Mouse (Mus musculus) naive thymus-derived CD4-positive, alpha-beta T cell, adult 2 months (primary cell): ENCODE results near the gene Gnptab.
"Not testable (repeated sequence)": the region's sequence is repeated elsewhere in the genome, so short reads cannot be mapped to it uniquely, and the experiment has no call there.

ENCODE experiments used
- DNase-seq: peaks from one replicate; pipeline ENCODE4 v3.0.0-alpha.2; 2011; ENCODE audit warnings: low read depth

The Gnptab gene

DNA sequence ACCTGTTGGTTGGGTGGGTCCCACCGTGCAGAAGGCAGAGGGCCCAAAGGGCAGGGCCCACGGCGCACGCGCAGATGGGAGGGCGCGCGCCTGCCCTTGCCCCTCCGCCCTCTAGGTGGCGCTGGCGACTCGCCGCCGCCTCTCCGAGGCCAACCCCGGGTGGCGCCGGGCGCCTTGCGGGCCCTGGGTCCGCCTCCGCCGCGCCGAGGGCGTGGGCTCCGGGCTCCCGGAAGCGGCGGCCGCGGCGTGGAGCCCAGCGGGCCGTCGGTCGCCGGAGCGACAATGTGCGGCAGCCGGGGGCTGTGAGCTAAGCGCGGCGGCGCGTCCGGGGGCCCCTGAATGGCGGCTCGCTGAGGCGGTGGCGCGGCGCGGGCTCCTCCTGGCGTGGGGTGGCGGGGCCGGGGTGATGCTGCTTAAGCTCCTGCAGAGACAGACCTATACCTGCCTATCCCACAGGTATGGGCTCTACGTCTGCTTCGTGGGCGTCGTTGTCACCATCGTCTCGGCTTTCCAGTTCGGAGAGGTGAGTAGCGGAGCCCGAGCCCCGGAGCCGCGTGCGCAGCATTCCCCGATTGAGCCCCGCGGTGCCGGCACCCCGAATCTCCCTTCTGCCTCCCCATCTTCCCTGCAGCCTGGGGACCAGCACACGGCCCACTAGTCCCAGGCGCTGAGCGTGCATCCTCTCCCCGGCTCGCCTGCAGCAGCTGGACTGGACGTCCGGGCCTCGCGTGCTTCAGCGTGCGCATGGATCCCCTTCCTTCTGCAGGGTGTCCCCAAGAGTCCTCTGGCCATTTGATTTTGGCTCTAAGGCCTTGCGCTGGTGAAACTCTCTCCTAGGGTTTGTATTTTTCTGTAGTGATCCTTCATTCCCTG is at the start of gene Gnptab, which contains the start of gene Dram1:
Gene Gnptab (plus strand): TSS at position 120 of the 873 bp plus-strand sequence.
Gene Dram1 (minus strand): TSS at position 68 of the 873 bp plus-strand sequence.
- peak; percentile 95 for DNase-seq

- no peak for DNase-seq
Measured at GRCm38 (mm10) chr10:88330695-88331094, 48.2 kb upstream of the Gnptab start.

GRCm38 (mm10) chr10:88340660-88341059 is 38.3 kb upstream of the Gnptab start:
- DNase-seq = no peak

DNA sequence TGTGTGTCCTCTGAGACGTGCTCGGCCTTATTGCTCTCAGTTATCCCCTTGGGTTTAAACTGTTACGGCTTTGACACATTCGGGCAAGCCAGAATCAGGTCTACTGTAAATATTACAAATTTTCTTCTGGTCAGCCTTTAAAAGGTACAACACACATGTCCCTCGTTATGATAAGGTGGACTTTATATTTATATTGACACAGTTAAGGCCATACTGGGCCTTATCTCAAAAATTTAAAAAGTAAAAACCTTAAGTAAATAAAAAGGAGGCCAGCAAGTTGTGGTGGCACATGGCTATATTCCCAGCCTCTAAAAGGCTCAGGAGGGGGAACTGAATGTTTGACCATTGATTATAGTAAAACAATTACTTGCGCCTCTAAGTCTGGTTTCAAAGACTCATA is 37.6 kb upstream of the Gnptab start:
- DNase-seq = no peak

GRCm38 (mm10) chr10:88345899-88346401 is 33.0 kb upstream of the Gnptab start:
- DNase-seq = no peak

- DNase-seq = no peak
Measured at GRCm38 (mm10) chr10:88346454-88347245, 32.3 kb upstream of the Gnptab start.

DNA sequence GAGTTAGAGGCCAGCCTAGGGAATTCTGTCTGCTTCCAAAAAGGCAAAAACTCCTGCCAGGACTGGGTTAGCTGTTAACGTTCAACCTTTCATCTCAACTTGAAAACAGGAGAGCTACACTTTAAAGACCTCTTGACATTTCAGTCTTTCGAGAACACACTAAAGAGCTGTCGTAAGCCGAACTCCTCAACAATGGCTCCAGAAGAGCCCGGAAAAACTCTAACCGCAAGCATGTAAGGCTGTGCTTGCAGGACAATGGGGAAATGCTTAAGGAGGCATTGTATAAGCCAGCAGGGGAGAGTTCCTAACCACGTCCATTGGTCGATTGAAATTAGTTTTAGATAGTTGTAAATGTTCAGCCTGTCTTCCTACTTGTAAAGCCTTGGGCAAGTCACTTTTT is 29.1 kb upstream of the Gnptab start:
- DNase-seq = no peak

- DNase-seq = no peak
Measured at GRCm38 (mm10) chr10:88350687-88351086, 28.2 kb upstream of the Gnptab start.

GRCm38 (mm10) chr10:88351411-88352103 is 27.4 kb upstream of the Gnptab start:
- DNase-seq = no peak

DNA sequence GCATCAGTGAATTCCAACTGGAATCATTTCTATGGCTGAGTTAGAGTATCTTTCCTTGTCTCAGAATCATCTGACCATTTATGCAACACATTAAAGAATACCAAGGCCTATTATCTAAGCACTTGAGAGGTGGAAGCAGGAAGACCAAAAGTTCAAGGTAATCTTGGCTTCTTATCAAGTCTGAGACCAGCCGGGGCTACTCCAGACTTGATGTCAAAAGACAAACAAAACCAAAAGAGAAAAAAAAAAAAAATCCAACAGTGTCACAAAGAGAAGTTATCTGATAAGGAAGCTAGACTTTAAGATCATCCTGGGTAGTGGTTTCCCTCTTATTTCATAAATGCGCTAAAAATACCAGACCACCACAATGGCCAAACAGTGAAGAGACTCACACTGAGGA is 26.4 kb upstream of the Gnptab start:
- no peak for DNase-seq

- no peak for DNase-seq
Measured at GRCm38 (mm10) chr10:88354599-88354998, 24.3 kb upstream of the Gnptab start.

GRCm38 (mm10) chr10:88356114-88356982 is 22.6 kb upstream of the Gnptab start:
- no peak for DNase-seq

DNA sequence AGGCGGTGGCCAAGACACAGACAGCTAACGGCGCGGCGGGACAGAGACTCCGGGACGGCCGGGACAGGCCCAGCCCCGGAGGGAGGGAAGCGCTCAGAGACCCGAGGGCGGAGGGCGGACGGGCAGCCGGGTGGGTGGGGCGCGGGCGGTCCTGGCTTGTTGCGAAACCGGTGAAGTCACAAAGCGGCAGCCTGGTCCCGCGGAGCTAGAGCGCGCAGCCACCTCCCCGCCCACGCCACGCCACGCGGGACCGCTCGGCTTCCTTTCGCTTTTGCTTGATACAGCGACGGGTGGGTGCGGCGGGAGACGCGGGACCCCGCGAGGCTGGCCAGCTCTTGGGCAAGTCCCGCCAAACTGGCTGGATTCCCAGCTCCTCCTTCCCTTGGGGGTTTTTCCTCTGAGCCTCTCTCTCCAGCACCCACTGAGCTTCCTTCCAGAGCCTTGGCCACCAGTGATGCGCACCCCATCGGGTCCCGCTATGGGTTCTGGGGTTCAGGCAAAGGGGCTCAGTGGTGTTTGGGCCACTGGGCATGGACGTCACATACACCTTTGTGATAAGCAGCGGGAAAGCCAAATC is 21.9 kb upstream of the Gnptab start:
- DNase-seq = peak; percentile 71

GRCm38 (mm10) chr10:88362218-88362617 is 16.7 kb upstream of the Gnptab start:
- DNase-seq = no peak

DNA sequence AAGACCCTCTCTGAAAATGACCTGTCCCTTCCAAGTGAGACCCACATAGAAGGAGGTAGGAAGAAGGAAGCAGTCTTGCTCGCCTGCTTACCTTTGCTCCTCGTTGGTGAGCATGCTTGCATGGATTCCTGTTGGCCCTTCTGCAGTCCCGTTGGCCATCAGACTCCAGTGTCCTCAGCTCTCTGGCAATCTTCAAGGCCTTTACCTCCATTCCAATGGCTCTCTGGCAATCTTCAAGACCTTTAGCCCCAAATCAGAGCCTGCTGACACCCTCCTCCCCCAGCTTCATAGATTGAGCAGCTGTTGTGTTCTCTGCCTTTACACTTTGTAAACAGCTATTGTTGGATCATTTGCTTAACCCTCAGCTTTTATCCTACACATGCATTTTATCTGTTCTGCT is 14.7 kb upstream of the Gnptab start:
- DNase-seq = no peak

GRCm38 (mm10) chr10:88369233-88369632 is 9.7 kb upstream of the Gnptab start:
- DNase-seq = no peak

- DNase-seq = peak; percentile 57
Measured at GRCm38 (mm10) chr10:88371793-88372192, 7.1 kb upstream of the Gnptab start.

DNA sequence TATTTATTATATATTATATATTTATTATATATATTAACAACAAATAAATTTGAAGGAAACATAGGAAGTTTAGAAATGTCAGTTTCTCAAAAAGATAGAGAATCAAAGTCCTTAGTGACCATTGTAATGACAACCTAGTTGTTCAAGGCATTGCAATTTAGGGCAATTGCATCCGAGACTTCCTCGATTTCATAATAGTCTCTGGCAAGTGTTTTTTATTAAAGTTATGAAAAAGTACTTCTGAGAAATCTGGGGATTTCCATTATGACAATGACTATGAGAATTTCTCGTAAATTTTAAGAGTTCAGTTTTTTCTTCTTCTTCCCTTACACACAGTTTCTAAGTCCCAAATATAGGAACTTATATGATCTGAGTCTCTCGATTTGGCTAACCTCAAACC is 6.5 kb upstream of the Gnptab start:
- DNase-seq = no peak

- DNase-seq = not testable (repeated sequence)
Measured at GRCm38 (mm10) chr10:88372945-88373344, 6.0 kb upstream of the Gnptab start.

GRCm38 (mm10) chr10:88374984-88375383 is 3.9 kb upstream of the Gnptab start:
- no peak for DNase-seq

DNA sequence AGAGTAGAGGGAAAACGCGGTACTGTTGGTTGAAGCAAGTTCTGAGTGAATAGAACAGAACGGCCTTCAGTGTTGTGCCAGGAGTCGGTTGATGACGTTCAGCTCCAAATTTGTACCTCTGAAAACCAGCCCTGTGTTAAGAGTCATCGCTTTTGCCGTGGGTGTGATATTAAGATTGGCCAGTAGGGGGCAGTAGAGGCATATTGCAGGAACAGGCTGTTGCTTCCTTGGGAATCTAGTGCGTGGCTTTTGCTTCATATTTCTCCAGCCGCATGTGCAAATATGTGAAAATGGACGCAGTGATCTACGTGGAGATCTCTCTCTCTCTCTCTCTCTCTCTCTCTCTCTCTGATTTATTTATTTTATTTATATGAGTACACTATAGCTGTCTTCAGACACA is 2.2 kb upstream of the Gnptab start:
- peak; percentile 91 for DNase-seq
